Mouse (Mus musculus) embryonic facial prominence, embryonic 14.5 days (tissue): ENCODE measurements around the gene Sufu. TPM values are rescaled to one million over a fixed set of nuclear protein-coding genes. Genes with fewer than 3 reads are reported as not detected.

ENCODE experiments used
- ATAC-seq: fragments of 200-750 bp; cut with Nextera tagmentation; 2 replicates; pipeline ENCODE4 v1.8.0; 2017; ENCODE audit warnings: low read depth, moderate number of reproducible peaks, moderate TSS enrichment
- DNase-seq: peaks from one replicate; pipeline ENCODE4 v3.0.0-alpha.2; 2015; ENCODE audit warnings: low spot score
- H3K27ac ChIP-seq: fragments of 300-500 bp; sonication (generic); replicated peaks from 2 replicates; pipeline ENCODE4 v1.5.1; 2014; ENCODE audit warnings: low read depth, mild to moderate bottlenecking, low read length, moderate library complexity
- H3K27me3 ChIP-seq: fragments of 300-500 bp; sonication (generic); replicated peaks from 2 replicates; pipeline ENCODE4 v1.6.1; 2014; ENCODE audit warnings: low read length; ENCODE audit not compliant: control insufficient read depth, insufficient read depth
- H3K36me3 ChIP-seq: fragments of 300-500 bp; sonication (generic); 2 replicates; pipeline ENCODE4 v1.6.1; 2014; ENCODE audit warnings: low read length, mixed read lengths; ENCODE audit not compliant: control insufficient read depth, insufficient read depth
- H3K4me1 ChIP-seq: fragments of 300-500 bp; sonication (generic); 2 replicates; pipeline ENCODE4 v1.6.1; 2014; ENCODE audit warnings: antibody characterized with exemption, low read length; ENCODE audit not compliant: control insufficient read depth, insufficient read depth
- H3K4me2 ChIP-seq: fragments of 300-500 bp; sonication (generic); 2 replicates; pipeline ENCODE4 v1.6.1; 2014; ENCODE audit warnings: low read depth, mild to moderate bottlenecking, low read length, moderate library complexity, mixed read lengths
- H3K4me3 ChIP-seq: fragments of 300-500 bp; sonication (generic); 2 replicates; pipeline ENCODE4 v1.5.1; 2014; ENCODE audit warnings: low read depth, mild to moderate bottlenecking, low read length
- H3K9ac ChIP-seq: fragments of 300-500 bp; sonication (generic); 2 replicates; pipeline ENCODE4 v1.6.1; 2014; ENCODE audit warnings: low read depth, mild to moderate bottlenecking, low read length, moderate library complexity, mixed read lengths
- H3K9me3 ChIP-seq: fragments of 300-500 bp; sonication (generic); 2 replicates; pipeline ENCODE4 v1.6.1; 2016; ENCODE audit warnings: low read length; ENCODE audit not compliant: control insufficient read depth
- WGBS: fragments of 180-500 bp; shearing (Covaris S2); extraction: QIAGEN DNeasy Blood & Tissue Kit; methylation state at CpG from one replicate; pipeline ENCODE4 v1.1.7; 2014; 5-methylcytosine and 5-hydroxymethylcytosine counted together
- polyA plus RNA-seq: library from polyadenylated mRNA; unstranded; fragments of >200 nt; fragmentation: Nextera tagmentation; extraction: Ambion mirVana; gene quantifications from 2 replicates; pipeline ENCODE4 v1.2.1, GENCODE M21; 2014

Sufu gene
- polyA plus RNA-seq, 1 experiment from 2014 or later: 34.3 TPM

DNA sequence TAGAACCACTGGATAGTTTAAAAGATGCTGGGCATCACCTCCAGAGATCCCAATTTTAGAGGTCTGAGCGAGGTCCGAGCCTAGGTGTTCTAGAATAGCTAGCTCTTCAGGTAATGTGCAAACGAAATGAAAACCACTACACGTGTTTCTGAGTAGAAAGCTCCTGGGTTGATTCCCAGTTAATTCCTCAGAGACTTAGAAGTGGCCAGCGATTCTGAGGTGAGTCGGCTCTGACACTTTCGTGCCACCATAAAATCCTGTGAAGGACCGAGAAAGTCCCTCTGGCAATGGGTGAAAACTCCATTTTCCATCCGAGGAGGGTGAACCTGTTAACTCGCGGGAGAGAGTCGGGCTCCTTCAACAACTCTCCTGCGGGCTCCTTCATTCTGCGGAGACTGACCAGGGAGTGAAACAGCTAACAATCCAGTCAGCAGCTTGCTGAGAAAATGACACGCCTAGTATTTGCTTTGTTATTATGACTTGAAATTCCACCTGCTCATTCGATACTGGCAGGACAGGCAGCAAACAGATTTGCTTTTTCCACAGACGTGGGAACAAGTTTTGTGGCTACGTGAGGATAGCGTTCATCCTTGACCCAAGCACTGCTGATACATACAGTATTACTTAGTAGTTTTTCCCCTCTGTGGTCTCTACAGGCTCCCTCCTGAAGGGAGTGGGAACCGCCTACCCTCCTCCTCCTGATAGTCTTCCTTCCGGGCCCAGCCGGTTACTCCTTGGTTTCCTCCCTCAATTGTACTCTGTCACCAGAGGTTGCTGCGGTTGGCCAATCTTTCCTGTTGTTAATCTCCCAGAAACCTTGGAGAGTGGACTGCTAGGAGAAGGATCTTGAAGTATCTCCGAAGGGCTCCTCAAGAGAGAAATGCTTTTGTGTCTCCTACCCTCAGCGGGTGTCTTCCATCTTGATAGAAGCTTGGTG lies 39.1 kb upstream of the Sufu start:
- peak overlapping the region; percentile 76 for H3K4me2 ChIP-seq
- H3K9me3 ChIP-seq: no peaks in the 10 kb centered on the region
- peaks cover 20% of the 10 kb centered on the region for H3K27me3 ChIP-seq
- H3K4me3 ChIP-seq: peak overlapping the region; percentile 45
- H3K27ac ChIP-seq: no peak overlapping the region
- H3K4me1 ChIP-seq: peaks cover 10% of the 10 kb centered on the region; the same call in 1 of the 2 replicates
- H3K36me3 ChIP-seq: no peaks in the 10 kb centered on the region
- 19% methylated on average over 25 of the region's 25 CpGs for WGBS
- DNase-seq (no peak), ATAC-seq (no peak)
- H3K9ac ChIP-seq: no peak overlapping the region

- Histone ChIP-seq H3K9me3 (no peaks in the 10 kb centered on the region), H3K4me1 (peaks cover 10% of the 10 kb centered on the region; the same call in 1 of the 2 replicates), H3K4me3 (no peak overlapping the region), H3K27me3 (peaks cover 20% of the 10 kb centered on the region), H3K4me2 (no peak overlapping the region), H3K27ac (no peak overlapping the region), H3K36me3 (no peaks in the 10 kb centered on the region), H3K9ac (no peak overlapping the region)
- DNase-seq (no peak), ATAC-seq (no peak)
- 66% methylated on average over 4 of the region's 4 CpGs for whole genome bisulfite sequencing
These were observed 38.3 kb upstream of the Sufu start for GRCm38 (mm10) chr19:46358381-46358780.

DNA sequence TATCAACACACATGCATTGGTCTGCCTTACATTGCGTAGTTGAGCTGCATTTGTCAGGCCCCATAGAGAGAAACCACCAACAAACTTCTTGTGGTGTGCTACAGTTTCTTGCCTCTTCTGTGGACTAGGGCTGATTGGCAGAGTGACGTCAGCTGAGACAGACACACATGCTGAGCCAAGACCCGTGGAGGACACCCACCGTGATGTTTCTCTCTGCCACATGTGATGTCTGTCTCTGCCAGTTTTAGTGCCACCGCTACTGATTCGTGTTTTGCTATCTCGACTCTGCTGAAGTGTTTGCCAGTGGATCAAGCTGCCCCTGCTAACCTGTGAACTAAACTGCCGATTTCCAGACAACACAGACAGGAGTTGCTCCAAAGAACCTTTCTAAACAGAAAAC lies 34.6 kb upstream of the Sufu start:
- Histone ChIP-seq H3K9me3 (no peaks in the 10 kb centered on the region), H3K4me3 (no peak overlapping the region), H3K27ac (no peak overlapping the region), H3K36me3 (no peaks in the 10 kb centered on the region), H3K9ac (no peak overlapping the region), H3K4me1 (peaks cover 4% of the 10 kb centered on the region; the same call in 1 of the 2 replicates), H3K4me2 (no peak overlapping the region), H3K27me3 (peaks cover 11% of the 10 kb centered on the region)
- DNase-seq: no peak
- 86% methylated on average over 8 of the region's 8 CpGs for WGBS
- no peak for ATAC-seq

- DNase-seq (no peak), ATAC-seq (no peak)
- Histone ChIP-seq H3K4me2 (no peak overlapping the region), H3K27ac (no peak overlapping the region), H3K4me3 (no peak overlapping the region), H3K27me3 (no peaks in the 10 kb centered on the region; the same call in 1 of the 2 replicates), H3K4me1 (no peaks in the 10 kb centered on the region), H3K9me3 (no peaks in the 10 kb centered on the region), H3K36me3 (no peaks in the 10 kb centered on the region), H3K9ac (no peak overlapping the region)
- WGBS: 76% methylated on average over 11 of the region's 11 CpGs
These were observed 33.2 kb upstream of the Sufu start for GRCm38 (mm10) chr19:46363294-46364009.

DNA sequence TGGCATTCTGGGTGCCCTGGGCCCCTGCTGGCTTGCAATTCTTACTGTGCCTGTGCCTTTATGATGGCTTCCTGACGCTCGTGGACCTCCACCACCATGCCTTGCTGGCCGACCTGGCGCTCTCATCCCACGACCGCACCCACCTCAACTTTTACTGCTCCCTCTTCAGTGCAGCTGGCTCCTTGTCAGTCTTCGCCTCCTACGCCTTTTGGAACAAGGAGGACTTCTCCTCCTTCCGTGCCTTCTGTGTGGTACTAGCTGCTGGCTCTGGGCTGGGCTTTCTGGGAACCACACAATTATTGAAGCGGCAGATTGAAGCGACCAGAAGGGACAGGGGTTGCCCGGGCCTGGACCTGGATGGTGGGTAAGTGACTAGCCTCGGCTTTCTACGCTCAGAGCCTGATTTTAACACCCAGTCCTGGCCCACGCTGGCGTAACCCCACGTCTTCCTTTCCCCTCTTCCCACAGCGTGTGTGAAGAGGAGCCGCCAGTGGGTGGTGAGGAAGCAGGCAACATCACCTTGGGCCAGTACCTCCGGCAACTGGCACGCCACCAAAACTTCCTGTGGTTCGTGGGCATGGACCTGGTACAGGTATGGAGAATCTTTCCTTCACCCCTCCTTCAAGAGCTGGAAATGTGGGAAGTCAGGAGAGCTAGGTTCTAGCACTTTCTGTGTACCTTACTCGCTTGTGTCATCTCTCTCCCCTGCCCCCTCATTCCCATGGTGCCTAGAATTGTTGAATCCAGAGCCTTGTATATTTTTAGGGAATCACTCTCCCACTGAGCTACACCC lies 28.7 kb upstream of the Sufu start:
- H3K4me2 ChIP-seq: no peak overlapping the region
- no peaks in the 10 kb centered on the region for H3K27me3 ChIP-seq
- no peak overlapping the region for H3K27ac ChIP-seq
- H3K36me3 ChIP-seq: no peaks in the 10 kb centered on the region
- no peaks in the 10 kb centered on the region for H3K4me1 ChIP-seq
- H3K9ac ChIP-seq: no peak overlapping the region
- DNase-seq: no peak
- WGBS: 88% methylated on average over 21 of the region's 23 CpGs
- no peak for ATAC-seq
- no peaks in the 10 kb centered on the region for H3K9me3 ChIP-seq
- H3K4me3 ChIP-seq: no peak overlapping the region

DNA sequence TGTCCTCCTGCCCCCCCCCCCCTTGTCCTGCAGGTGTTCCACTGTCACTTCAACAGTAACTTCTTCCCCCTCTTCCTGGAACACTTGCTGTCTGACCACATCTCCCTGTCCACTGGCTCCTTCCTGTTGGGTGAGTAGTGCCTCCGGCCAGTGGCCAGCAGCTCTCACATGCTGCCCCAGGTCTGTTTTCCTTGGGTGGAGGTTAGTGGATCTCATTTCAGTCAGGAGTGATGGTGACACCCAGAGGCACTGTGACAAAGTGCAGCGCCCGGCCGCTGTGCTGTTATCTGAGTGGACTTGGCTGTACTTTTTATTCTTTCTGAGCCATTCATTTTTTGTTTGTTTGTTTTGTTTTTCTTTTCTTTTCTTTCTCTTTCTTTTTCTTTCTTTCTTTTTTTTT lies 27.5 kb upstream of the Sufu start:
- no peaks in the 10 kb centered on the region for H3K9me3 ChIP-seq
- H3K36me3 ChIP-seq: no peaks in the 10 kb centered on the region
- 0 out of 2 replicates have a peak, but pooled peaks have one; percentile 35 for ATAC-seq
- no peak overlapping the region for H3K27ac ChIP-seq
- H3K4me2 ChIP-seq: no peak overlapping the region
- peak; percentile 38 for DNase-seq
- no peak overlapping the region for H3K4me3 ChIP-seq
- H3K9ac ChIP-seq: no peak overlapping the region
- no peaks in the 10 kb centered on the region for H3K4me1 ChIP-seq
- no peaks in the 10 kb centered on the region for H3K27me3 ChIP-seq
- WGBS: 25% methylated on average over 4 of the region's 4 CpGs

- ATAC-seq (0 out of 2 replicates have a peak, but pooled peaks have one; percentile 16), DNase-seq (no peak)
These were observed 22.1 kb upstream of the Sufu start for GRCm38 (mm10) chr19:46374477-46375088.

GRCm38 (mm10) chr19:46375489-46375888 lies 21.2 kb upstream of the Sufu start:
- no peak for ATAC-seq
- Histone ChIP-seq H3K27me3 (no peaks in the 10 kb centered on the region), H3K4me2 (no peak overlapping the region), H3K9me3 (no peaks in the 10 kb centered on the region), H3K4me3 (no peak overlapping the region), H3K27ac (no peak overlapping the region), H3K36me3 (peaks cover 44% of the 10 kb centered on the region), H3K9ac (no peak overlapping the region), H3K4me1 (no peaks in the 10 kb centered on the region)
- 57% methylated on average over 5 of the region's 5 CpGs for WGBS
- DNase-seq: no peak

More at GRCm38 (mm10) chr19:46374477-46375088, 22.1 kb upstream of the Sufu start:
- no peaks in the 10 kb centered on the region for H3K27me3 ChIP-seq
- no peak overlapping the region for H3K9ac ChIP-seq
- no peak overlapping the region for H3K4me2 ChIP-seq
- 46% methylated on average over 18 of the region's 21 CpGs for WGBS
- peaks cover 35% of the 10 kb centered on the region for H3K36me3 ChIP-seq
- no peak overlapping the region for H3K4me3 ChIP-seq
- H3K9me3 ChIP-seq: no peaks in the 10 kb centered on the region
- H3K4me1 ChIP-seq: no peaks in the 10 kb centered on the region
- H3K27ac ChIP-seq: no peak overlapping the region
